Mouse (Mus musculus): ENCODE measurements at regions not wholly inside any gene's neighbourhood (a gene's known extent, or its start where the extent isn't known, plus 50 kb on each side); places are given as distances from the start of the nearest gene placed in this dataset.

DNA sequence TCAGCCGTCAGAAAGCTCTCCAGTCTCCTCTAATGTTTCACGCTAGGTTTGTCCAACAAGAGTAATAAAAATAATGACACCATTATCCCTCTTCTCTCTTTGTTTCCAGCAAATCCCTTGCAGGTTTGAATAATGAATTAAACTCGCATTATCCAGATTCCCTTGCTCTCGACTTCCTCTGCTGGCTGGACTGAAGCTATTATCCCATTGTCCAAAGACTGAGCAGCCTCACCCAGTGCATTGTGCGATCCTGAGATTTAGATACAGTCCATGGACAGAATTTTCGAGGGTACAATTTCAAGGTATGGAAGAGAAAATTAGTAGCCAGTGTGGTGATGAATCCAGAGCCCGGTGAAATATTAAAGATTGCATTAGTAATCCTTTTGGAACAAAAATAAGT, 270.3 kb downstream of the En1 start:
- 80% methylated on average over 7 of the region's 7 CpGs for WGBS
- H3K27me3 ChIP-seq (ENCODE audit: control insufficient read depth, insufficient read depth, low read length): no peaks in the 10 kb centered on the region

DNA sequence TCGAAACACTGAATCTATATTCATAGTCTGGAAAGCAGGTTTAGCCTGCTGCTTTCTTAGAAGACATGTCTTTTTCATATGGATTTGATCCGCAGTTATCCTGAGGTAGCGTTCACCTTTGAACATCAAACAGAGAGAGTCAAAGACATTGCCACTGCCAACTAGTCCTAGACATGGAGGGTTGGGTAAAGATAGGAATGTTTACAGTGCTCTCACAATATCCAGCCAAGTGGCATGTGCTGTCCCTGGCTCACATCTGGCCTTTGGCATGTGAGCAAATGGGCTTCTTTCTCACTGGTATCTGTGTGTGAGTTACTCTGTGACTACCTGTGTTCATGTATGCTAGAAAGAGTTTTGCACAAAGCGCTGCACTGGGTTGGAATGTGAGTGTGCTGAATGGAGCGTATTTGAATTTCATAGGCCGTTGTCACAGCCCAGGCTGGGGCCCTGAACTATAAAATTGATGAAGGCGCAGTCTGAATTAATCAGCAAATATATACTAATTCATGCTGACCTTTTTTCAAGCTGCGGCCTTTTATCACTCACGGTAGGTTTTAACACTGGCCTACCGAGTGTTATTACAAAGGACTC, 280.8 kb downstream of the En1 start:
- TF ChIP-seq POLR2A (IDR thresholded peaks at IDR 0.05; ENCODE audit: low read depth, low read length): no peak
- no peak for TF ChIP-seq CTCF (IDR thresholded peaks at IDR 0.05; ENCODE audit: extremely low read depth, insufficient read depth, insufficient read length, insufficient replicate concordance)
- Histone ChIP-seq H3K36me3 (ENCODE audit: control insufficient read depth, insufficient read depth, low read length) (no peaks in the 10 kb centered on the region), H3K27me3 (ENCODE audit: control insufficient read depth, insufficient read depth, low read length) (no peaks in the 10 kb centered on the region), H3K4me1 (ENCODE audit: control insufficient read depth, insufficient read depth, insufficient read length) (no peaks in the 10 kb centered on the region), H3K27ac (ENCODE audit: insufficient read depth, low read length) (no peak overlapping the region), H3K4me3 (ENCODE audit: extremely low read depth, insufficient read depth, insufficient read length) (no peak overlapping the region)
- WGBS: 91% methylated on average over 10 of the region's 10 CpGs
- DNase-seq (ENCODE audit: low read depth in 1 of 2, low spot score in 2 of 2): no peak

More for the DNA sequence above, 270.3 kb downstream of the En1 start:
- Histone ChIP-seq H3K4me1 (ENCODE audit: control insufficient read depth, insufficient read depth, insufficient read length) (no peaks in the 10 kb centered on the region), H3K36me3 (ENCODE audit: control insufficient read depth, insufficient read depth, low read length) (no peaks in the 10 kb centered on the region), H3K4me3 (ENCODE audit: extremely low read depth, insufficient read depth, insufficient read length) (no peak overlapping the region), H3K27ac (ENCODE audit: insufficient read depth, low read length) (no peak overlapping the region)
- TF ChIP-seq CTCF (IDR thresholded peaks at IDR 0.05; ENCODE audit: extremely low read depth, insufficient read depth, insufficient read length, insufficient replicate concordance) (no peak), POLR2A (IDR thresholded peaks at IDR 0.05; ENCODE audit: low read depth, low read length) (no peak)
- no peak for DNase-seq (ENCODE audit: low read depth in 1 of 2, low spot score in 2 of 2)

DNA sequence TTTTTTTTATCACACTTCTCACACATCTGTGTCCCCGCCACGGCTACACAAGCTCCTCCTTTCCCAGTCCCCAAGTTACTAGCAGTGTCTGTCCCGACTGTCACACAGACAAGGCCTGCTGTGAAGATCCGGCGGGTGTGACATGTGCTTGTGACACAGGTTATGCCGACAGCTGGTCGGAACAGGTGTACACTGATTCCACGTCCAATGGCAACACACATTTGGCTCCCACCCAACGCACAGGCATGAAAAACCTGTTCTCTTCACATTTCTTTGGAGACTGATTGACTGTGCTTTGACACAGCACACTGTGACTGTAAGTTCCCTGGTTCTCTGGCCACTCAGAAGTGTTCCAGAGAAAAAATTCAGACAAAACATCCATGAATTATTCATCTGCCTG, 281.4 kb downstream of the En1 start:
- WGBS: 84% methylated on average over 9 of the region's 9 CpGs
- Histone ChIP-seq H3K27me3 (ENCODE audit: control insufficient read depth, insufficient read depth, low read length) (no peaks in the 10 kb centered on the region), H3K27ac (ENCODE audit: insufficient read depth, low read length) (no peak overlapping the region), H3K36me3 (ENCODE audit: control insufficient read depth, insufficient read depth, low read length) (no peaks in the 10 kb centered on the region), H3K4me3 (ENCODE audit: extremely low read depth, insufficient read depth, insufficient read length) (no peak overlapping the region), H3K4me1 (ENCODE audit: control insufficient read depth, insufficient read depth, insufficient read length) (no peaks in the 10 kb centered on the region)
- no peak for TF ChIP-seq CTCF (IDR thresholded peaks at IDR 0.05; ENCODE audit: extremely low read depth, insufficient read depth, insufficient read length, insufficient replicate concordance)
- no peak for TF ChIP-seq POLR2A (IDR thresholded peaks at IDR 0.05; ENCODE audit: low read depth, low read length)
- DNase-seq (ENCODE audit: low read depth in 1 of 2, low spot score in 2 of 2): no peak

- WGBS: 80% methylated on average over 6 of the region's 6 CpGs
Observed at GRCm38 (mm10) chr1:120910801-120911200, 308.6 kb downstream of the En1 start.

DNA sequence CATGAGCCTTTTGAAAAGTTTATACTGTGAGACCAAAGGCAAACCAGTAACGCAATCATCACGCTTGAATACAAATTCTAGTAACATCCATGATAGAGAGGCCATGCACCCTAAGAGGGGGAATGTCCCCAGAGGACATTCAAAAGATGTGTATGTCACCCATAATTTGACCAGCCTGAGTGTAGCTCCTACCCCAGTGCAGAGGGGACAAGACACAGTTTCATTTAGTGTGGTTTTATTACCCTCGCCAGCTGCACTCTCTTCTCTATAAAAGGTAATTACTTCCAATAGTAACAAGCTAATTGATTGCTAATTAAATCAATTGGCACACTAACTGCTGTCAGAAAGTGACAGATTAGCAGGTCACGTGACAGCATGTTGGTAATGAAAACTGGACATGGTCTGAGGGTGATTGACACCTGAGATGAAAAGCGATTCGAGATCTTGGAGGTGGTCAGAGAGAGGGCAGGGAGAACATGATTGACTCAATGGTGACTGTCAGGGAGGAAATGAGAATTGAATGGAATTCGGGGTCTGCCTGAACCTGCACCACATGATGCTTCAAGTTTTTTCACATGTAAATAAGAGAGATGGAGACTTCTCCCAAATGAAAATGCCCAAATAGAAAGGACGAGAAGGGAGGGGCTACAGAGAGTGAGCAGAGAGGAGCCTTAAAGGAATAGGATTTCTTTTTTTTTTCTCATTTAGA, 309.9 kb downstream of the En1 start:
- Histone ChIP-seq H3K36me3 (ENCODE audit: control insufficient read depth, insufficient read depth, low read length) (no peaks in the 10 kb centered on the region), H3K4me1 (ENCODE audit: control insufficient read depth, insufficient read depth, insufficient read length) (no peaks in the 10 kb centered on the region), H3K27ac (ENCODE audit: insufficient read depth, low read length) (no peak overlapping the region), H3K4me3 (ENCODE audit: extremely low read depth, insufficient read depth, insufficient read length) (no peak overlapping the region), H3K27me3 (ENCODE audit: control insufficient read depth, insufficient read depth, low read length) (no peaks in the 10 kb centered on the region)
- 77% methylated on average over 8 of the region's 8 CpGs for WGBS
- no peak for DNase-seq (ENCODE audit: low read depth in 1 of 2, low spot score in 2 of 2)
- no peak for TF ChIP-seq CTCF (IDR thresholded peaks at IDR 0.05; ENCODE audit: extremely low read depth, insufficient read depth, insufficient read length, insufficient replicate concordance)
- TF ChIP-seq POLR2A (IDR thresholded peaks at IDR 0.05; ENCODE audit: low read depth, low read length): no peak

More at GRCm38 (mm10) chr1:120910801-120911200, 308.6 kb downstream of the En1 start:
- Histone ChIP-seq H3K27ac (ENCODE audit: insufficient read depth, low read length) (no peak overlapping the region), H3K4me3 (ENCODE audit: extremely low read depth, insufficient read depth, insufficient read length) (no peak overlapping the region), H3K36me3 (ENCODE audit: control insufficient read depth, insufficient read depth, low read length) (no peaks in the 10 kb centered on the region), H3K27me3 (ENCODE audit: control insufficient read depth, insufficient read depth, low read length) (no peaks in the 10 kb centered on the region), H3K4me1 (ENCODE audit: control insufficient read depth, insufficient read depth, insufficient read length) (no peaks in the 10 kb centered on the region)
- DNase-seq (ENCODE audit: low read depth in 1 of 2, low spot score in 2 of 2): no peak
- no peak for TF ChIP-seq CTCF (IDR thresholded peaks at IDR 0.05; ENCODE audit: extremely low read depth, insufficient read depth, insufficient read length, insufficient replicate concordance)

DNA sequence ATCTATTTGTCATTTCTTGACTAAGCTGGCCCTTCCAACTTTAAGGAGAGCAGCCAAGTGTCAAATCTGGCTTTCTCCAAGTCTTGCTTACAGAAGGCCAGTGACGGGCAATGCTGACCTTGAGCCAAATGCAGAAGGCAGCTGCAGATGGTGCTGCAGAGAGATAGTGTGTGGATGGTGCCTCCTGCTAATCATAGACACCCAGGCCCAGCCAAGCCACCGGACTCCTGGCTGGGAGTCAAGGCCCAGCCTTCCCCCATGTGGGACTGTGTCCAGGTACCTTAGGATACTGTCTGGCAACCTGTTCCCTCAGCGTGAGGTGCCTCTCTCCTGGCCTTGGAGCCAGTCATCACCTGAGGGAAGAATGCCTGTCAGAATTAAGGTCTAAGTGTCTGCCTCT, 319.3 kb downstream of the En1 start:
- Histone ChIP-seq H3K4me1 (ENCODE audit: control insufficient read depth, insufficient read depth, insufficient read length) (no peaks in the 10 kb centered on the region), H3K36me3 (ENCODE audit: control insufficient read depth, insufficient read depth, low read length) (no peaks in the 10 kb centered on the region), H3K4me3 (ENCODE audit: extremely low read depth, insufficient read depth, insufficient read length) (no peak overlapping the region), H3K27ac (ENCODE audit: insufficient read depth, low read length) (no peak overlapping the region), H3K27me3 (ENCODE audit: control insufficient read depth, insufficient read depth, low read length) (no peaks in the 10 kb centered on the region)
- TF ChIP-seq POLR2A (IDR thresholded peaks at IDR 0.05; ENCODE audit: low read depth, low read length) (no peak), CTCF (IDR thresholded peaks at IDR 0.05; ENCODE audit: extremely low read depth, insufficient read depth, insufficient read length, insufficient replicate concordance) (no peak)
- WGBS: 92% methylated on average over 3 of the region's 3 CpGs
- no peak for DNase-seq (ENCODE audit: low read depth in 1 of 2, low spot score in 2 of 2)

DNA sequence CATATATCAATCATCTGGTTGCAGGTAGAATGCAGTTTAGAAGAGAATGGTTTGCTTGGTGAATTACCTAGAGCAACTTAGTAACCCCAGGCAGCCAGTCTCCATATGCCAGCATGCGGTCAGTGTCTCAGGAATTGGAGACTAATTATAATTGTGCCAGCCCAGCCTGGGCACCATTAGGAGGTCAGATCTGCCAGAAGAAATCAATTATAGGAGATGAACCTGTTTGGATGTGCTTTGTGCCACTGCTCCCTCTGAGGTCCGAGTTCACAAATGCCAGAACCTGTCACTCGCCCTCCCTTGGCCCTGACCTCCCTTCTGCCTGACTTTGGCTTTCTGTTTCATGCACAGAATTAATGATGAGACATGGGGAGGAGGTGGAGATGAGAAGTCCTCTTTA, 323.1 kb downstream of the En1 start:
- H3K36me3 ChIP-seq (ENCODE audit: control insufficient read depth, insufficient read depth, low read length): no peaks in the 10 kb centered on the region
- 76% methylated on average over 3 of the region's 3 CpGs for WGBS

More for the DNA sequence above, 323.1 kb downstream of the En1 start:
- Histone ChIP-seq H3K4me3 (ENCODE audit: extremely low read depth, insufficient read depth, insufficient read length) (no peak overlapping the region), H3K4me1 (ENCODE audit: control insufficient read depth, insufficient read depth, insufficient read length) (no peaks in the 10 kb centered on the region), H3K27ac (ENCODE audit: insufficient read depth, low read length) (no peak overlapping the region), H3K27me3 (ENCODE audit: control insufficient read depth, insufficient read depth, low read length) (no peaks in the 10 kb centered on the region)
- DNase-seq (ENCODE audit: low read depth in 1 of 2, low spot score in 2 of 2): no peak
- TF ChIP-seq POLR2A (IDR thresholded peaks at IDR 0.05; ENCODE audit: low read depth, low read length): no peak
